Mouse (Mus musculus) cortical plate, adult 2 months (tissue): ENCODE results near the gene Krcc1. TPM values are rescaled to one million over a fixed set of nuclear protein-coding genes. Genes with fewer than 3 reads are reported as not detected.

ENCODE experiments used
- H3K27ac ChIP-seq: fragments of 200-500 bp; 2 replicates; pipeline ENCODE4 v1.5.1; 2012; ENCODE audit warnings: low read length, control low read depth, inconsistent platforms; ENCODE audit not compliant: insufficient read depth
- H3K4me1 ChIP-seq: fragments of 200-500 bp; 2 replicates; pipeline ENCODE4 v1.6.1; 2011; ENCODE audit warnings: low read length; ENCODE audit not compliant: control insufficient read depth, insufficient read depth
- H3K4me3 ChIP-seq: fragments of 200-500 bp; 2 replicates; pipeline ENCODE4 v1.5.1; 2011; ENCODE audit warnings: mild to moderate bottlenecking, low read length, control low read depth; ENCODE audit not compliant: insufficient read depth
- CTCF ChIP-seq: fragments of 200-500 bp; IDR thresholded peaks from 2 replicates; pipeline ENCODE4 v1.5.1; 2011; ENCODE audit warnings: mild to moderate bottlenecking, control low read depth, low read length; ENCODE audit not compliant: insufficient read depth; ENCODE audit errors: extremely low read depth
- POLR2A ChIP-seq: fragments of 200-500 bp; IDR thresholded peaks from 2 replicates; pipeline ENCODE4 v1.6.1; 2011; ENCODE audit warnings: mild to moderate bottlenecking, low read length, control low read depth; ENCODE audit not compliant: insufficient read depth; ENCODE audit errors: extremely low read depth
- polyA plus RNA-seq: library from polyadenylated mRNA; depleted of rRNA; stranded (reverse); fragments of >200 nt; gene quantifications from 2 replicates; pipeline ENCODE4 v1.2.3, GENCODE M21; 2012

Krcc1 gene
- polyA plus RNA-seq, 1 experiment = 16.3 TPM

DNA sequence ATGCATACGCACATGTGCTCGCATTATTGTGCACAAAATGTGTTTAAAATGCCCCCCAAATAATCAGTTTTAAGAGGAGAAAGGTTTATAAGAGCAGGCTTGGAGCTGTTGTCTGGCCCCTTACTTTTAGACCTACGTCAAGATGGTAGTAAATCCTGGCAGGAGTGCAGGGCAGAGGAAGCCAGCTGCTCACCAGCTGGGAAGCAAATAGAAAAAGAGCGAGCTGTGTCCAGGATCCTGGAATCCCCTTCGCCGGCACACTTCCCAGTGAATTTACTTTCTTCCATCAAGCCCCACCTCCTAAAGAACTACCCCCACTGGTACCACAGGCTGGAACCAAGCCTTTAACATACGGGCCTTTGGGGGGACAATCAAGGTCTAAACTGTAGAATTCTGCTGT lies 30.6 kb upstream of the Krcc1 start:
- Histone ChIP-seq H3K27ac (no peak overlapping the region), H3K4me3 (no peak overlapping the region), H3K4me1 (no peaks in the 10 kb centered on the region)
- TF ChIP-seq CTCF (no peak), POLR2A (no peak)

GRCm38 (mm10) chr6:71242811-71243210 lies 28.7 kb upstream of the Krcc1 start:
- H3K27ac ChIP-seq = no peak overlapping the region
- no peak for TF ChIP-seq CTCF
- TF ChIP-seq POLR2A = no peak
- H3K4me1 ChIP-seq = no peaks in the 10 kb centered on the region
- no peak overlapping the region for H3K4me3 ChIP-seq

DNA sequence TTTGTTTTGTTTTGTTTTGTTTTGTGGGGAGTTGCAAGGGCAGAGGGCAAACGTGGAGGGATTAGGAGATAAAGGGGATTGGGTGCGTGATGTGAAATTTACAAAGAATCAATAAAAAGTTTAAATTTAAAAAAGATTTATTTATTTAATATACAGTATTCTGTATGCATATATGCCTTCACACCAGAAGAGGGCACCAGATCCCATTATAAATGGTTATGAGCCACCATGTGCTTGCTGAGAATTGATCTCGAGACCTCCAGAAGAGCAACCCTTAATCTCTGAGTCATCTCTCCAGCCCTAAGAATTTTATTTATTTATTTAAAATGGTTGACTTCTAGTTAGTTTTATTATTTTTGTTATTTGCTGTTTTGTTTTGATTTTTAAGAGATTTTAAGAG lies 28.2 kb upstream of the Krcc1 start:
- no peak overlapping the region for H3K27ac ChIP-seq
- TF ChIP-seq CTCF = no peak
- no peak for TF ChIP-seq POLR2A
- H3K4me3 ChIP-seq = no peak overlapping the region
- no peaks in the 10 kb centered on the region for H3K4me1 ChIP-seq

GRCm38 (mm10) chr6:71248420-71248819 lies 23.1 kb upstream of the Krcc1 start:
- Histone ChIP-seq H3K4me1 (no peaks in the 10 kb centered on the region), H3K4me3 (no peak overlapping the region), H3K27ac (no peak overlapping the region)
- no peak for TF ChIP-seq CTCF
- no peak for TF ChIP-seq POLR2A

GRCm38 (mm10) chr6:71249615-71250014 lies 21.9 kb upstream of the Krcc1 start:
- H3K27ac ChIP-seq = no peak overlapping the region
- no peaks in the 10 kb centered on the region for H3K4me1 ChIP-seq
- TF ChIP-seq CTCF (no peak), POLR2A (no peak)
- H3K4me3 ChIP-seq = no peak overlapping the region

- Histone ChIP-seq H3K4me1 (no peaks in the 10 kb centered on the region), H3K4me3 (no peak overlapping the region), H3K27ac (no peak overlapping the region)
- TF ChIP-seq CTCF (no peak), POLR2A (no peak)
These were observed 20.5 kb upstream of the Krcc1 start for GRCm38 (mm10) chr6:71250951-71251350.

DNA sequence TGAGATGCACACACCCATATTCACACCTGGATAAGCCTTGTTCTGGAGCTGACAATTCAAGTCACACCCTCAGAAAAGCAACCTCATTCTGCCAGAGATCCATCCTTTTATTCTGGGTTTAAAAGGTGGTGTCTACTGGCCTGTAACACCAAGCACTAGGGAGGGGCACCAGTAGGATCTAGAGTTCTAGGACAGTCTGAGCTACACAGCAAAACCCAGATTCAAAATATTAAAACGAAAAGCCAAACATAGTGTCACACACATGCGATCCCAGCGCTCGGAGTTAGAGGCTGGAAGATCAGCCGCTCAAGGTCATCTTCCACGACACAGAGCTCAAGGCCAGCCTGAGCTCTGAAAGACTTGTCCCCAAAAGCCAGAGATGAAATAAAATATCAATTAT lies 17.0 kb upstream of the Krcc1 start:
- Histone ChIP-seq H3K4me1 (no peaks in the 10 kb centered on the region), H3K4me3 (no peak overlapping the region), H3K27ac (no peak overlapping the region)
- no peak for TF ChIP-seq CTCF
- TF ChIP-seq POLR2A = no peak

GRCm38 (mm10) chr6:71256166-71256565 lies 15.3 kb upstream of the Krcc1 start:
- Histone ChIP-seq H3K4me3 (no peak overlapping the region), H3K4me1 (no peaks in the 10 kb centered on the region), H3K27ac (no peak overlapping the region)
- TF ChIP-seq POLR2A (no peak), CTCF (no peak)

DNA sequence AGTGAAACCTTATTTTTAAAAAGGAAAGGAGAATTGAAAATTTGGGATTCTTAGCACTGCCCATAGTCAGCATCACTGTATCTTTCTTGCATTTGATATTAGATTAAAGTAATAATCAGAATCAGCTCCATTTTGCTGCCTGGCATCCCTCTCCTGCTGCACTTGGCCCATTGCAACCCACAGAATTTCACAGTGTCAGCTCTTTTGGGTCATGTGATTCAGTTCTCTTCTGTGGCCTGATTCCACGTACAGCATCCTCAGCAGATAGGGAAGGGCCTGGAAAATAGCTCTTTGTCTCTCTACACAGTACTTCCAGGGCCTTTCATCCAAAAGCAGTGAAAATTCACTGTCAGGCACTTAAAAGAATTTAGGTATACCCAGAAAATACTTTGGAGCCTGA lies 14.1 kb upstream of the Krcc1 start:
- Histone ChIP-seq H3K27ac (no peak overlapping the region), H3K4me1 (no peaks in the 10 kb centered on the region), H3K4me3 (no peak overlapping the region)
- TF ChIP-seq CTCF (no peak), POLR2A (no peak)

DNA sequence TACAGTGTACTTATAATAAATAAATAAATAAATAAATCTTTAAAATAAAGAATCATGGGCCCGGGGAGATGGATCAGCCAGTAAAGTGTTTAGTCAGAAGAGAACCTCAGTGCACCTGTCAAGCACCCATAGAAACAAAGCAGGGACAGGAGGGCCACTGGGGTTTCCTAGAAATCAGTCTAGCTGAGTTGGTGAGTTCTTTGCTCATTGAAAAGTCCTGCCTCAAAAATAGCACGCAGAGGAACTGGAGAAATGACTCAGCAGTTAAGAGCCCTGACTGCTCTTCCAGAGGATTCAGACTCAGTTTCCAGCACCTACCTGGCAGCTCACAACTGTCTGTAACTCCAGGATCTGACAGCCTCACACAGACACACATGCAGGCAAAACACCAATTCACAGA lies 12.9 kb upstream of the Krcc1 start:
- TF ChIP-seq POLR2A (no peak), CTCF (no peak)
- H3K27ac ChIP-seq = no peak overlapping the region
- no peaks in the 10 kb centered on the region for H3K4me1 ChIP-seq
- H3K4me3 ChIP-seq = no peak overlapping the region

DNA sequence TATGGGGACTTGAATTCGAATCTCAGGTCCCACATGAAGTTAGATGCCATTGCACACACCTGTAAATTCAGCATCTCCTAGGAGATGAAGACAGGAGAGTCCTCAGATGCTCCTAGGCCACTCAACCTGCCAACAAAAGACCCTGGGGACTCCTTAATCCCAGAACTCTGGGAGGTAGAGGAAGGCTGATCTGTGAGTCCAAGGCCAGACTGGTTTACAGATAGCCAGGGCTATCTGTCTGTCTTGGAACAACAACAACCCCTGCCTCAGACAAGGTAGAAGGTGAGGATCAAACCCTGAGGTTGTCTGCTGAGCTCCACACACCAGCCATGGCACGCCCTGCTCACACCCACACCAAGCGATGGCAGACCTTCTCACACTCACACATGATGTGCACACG lies 12.3 kb upstream of the Krcc1 start:
- no peaks in the 10 kb centered on the region for H3K4me1 ChIP-seq
- H3K27ac ChIP-seq = no peak overlapping the region
- TF ChIP-seq POLR2A = no peak
- no peak for TF ChIP-seq CTCF
- H3K4me3 ChIP-seq = no peak overlapping the region
